Mouse (Mus musculus): ENCODE data around the gene Mthfd2l. TPM values are rescaled to one million over a fixed set of nuclear protein-coding genes. Genes with fewer than 3 reads are reported as not detected.
A peak's percentile ranks its signal among the peaks of the same experiment; 100 is the strongest.

The Mthfd2l gene
- 43.0 and 44.6 TPM in 2 replicates for polyA plus RNA-seq (2015; fragmentation: Nextera tagmentation; extraction: Ambion mirVana)

- Histone ChIP-seq H3K4me2 (peak within 1 kb of the TSS; percentile 63), H3K36me3 (no peaks in the 10 kb centered on the region), H3K9me3 (no peaks in the 10 kb centered on the region), H3K27me3 (replicated peaks) (no peaks in the 10 kb centered on the region), H3K4me1 (peaks cover 4% of the 10 kb centered on the region; the same call in 1 of the 2 replicates), H3K9ac (peak within 1 kb of the TSS; percentile 81), H3K27ac (peak within 1 kb of the TSS; percentile 97), H3K4me3 (replicated peaks) (peak within 1 kb of the TSS; percentile 74)
- ATAC-seq (ENCODE audit: insufficient read depth, low FRiP score, low read depth): peak; percentile 98
- WGBS: under 1% methylated on average over 76 of the region's 79 CpGs
Observed at GRCm38 (mm10) chr5:90930971-90931851, at the start of gene Mthfd2l. Gene Mthfd2l (plus strand): TSS chr5:90931117.

- H3K4me1 ChIP-seq: no peaks in the 10 kb centered on the region
- no peaks in the 10 kb centered on the region for H3K27me3 ChIP-seq (replicated peaks)
- H3K36me3 ChIP-seq: no peaks in the 10 kb centered on the region
- H3K4me2 ChIP-seq: no peak overlapping the region
- no peak overlapping the region for H3K4me3 ChIP-seq (replicated peaks)
- no peak overlapping the region for H3K27ac ChIP-seq
- 86% methylated on average over 5 of the region's 5 CpGs for WGBS
- H3K9me3 ChIP-seq: no peaks in the 10 kb centered on the region
- H3K9ac ChIP-seq: no peak overlapping the region
- ATAC-seq (ENCODE audit: insufficient read depth, low FRiP score, low read depth): no peak
Observed at GRCm38 (mm10) chr5:90881682-90882081, 49.2 kb upstream of the Mthfd2l start.

GRCm38 (mm10) chr5:90882146-90882545 lies 48.8 kb upstream of the Mthfd2l start:
- H3K4me3 ChIP-seq (replicated peaks): no peak overlapping the region
- H3K4me2 ChIP-seq: no peak overlapping the region
- no peaks in the 10 kb centered on the region for H3K36me3 ChIP-seq
- no peak for ATAC-seq (ENCODE audit: insufficient read depth, low FRiP score, low read depth)
- 84% methylated on average over 5 of the region's 5 CpGs for WGBS
- no peaks in the 10 kb centered on the region for H3K4me1 ChIP-seq
- no peaks in the 10 kb centered on the region for H3K27me3 ChIP-seq (replicated peaks)
- H3K27ac ChIP-seq: no peak overlapping the region
- no peak overlapping the region for H3K9ac ChIP-seq
- H3K9me3 ChIP-seq: no peaks in the 10 kb centered on the region

- WGBS: 55% methylated on average over 2 of the region's 2 CpGs
- no peaks in the 10 kb centered on the region for H3K4me1 ChIP-seq
- no peak overlapping the region for H3K9ac ChIP-seq
- ATAC-seq (ENCODE audit: insufficient read depth, low FRiP score, low read depth): no peak
- no peak overlapping the region for H3K4me3 ChIP-seq (replicated peaks)
- no peaks in the 10 kb centered on the region for H3K9me3 ChIP-seq
- no peaks in the 10 kb centered on the region for H3K36me3 ChIP-seq
- H3K27me3 ChIP-seq (replicated peaks): no peaks in the 10 kb centered on the region
- no peak overlapping the region for H3K27ac ChIP-seq
- H3K4me2 ChIP-seq: no peak overlapping the region
Observed at GRCm38 (mm10) chr5:90884628-90885242, 46.2 kb upstream of the Mthfd2l start.

- H3K27ac ChIP-seq: no peak overlapping the region
- H3K36me3 ChIP-seq: no peaks in the 10 kb centered on the region
- no peak overlapping the region for H3K9ac ChIP-seq
- H3K4me2 ChIP-seq: no peak overlapping the region
- WGBS: 76% methylated on average over 5 of the region's 5 CpGs
- no peaks in the 10 kb centered on the region for H3K9me3 ChIP-seq
- H3K27me3 ChIP-seq (replicated peaks): no peaks in the 10 kb centered on the region
- no peak overlapping the region for H3K4me3 ChIP-seq (replicated peaks)
- ATAC-seq (ENCODE audit: insufficient read depth, low FRiP score, low read depth): no peak
- peaks cover 11% of the 10 kb centered on the region; the same call in 1 of the 2 replicates for H3K4me1 ChIP-seq
Observed at GRCm38 (mm10) chr5:90888661-90889060, 42.3 kb upstream of the Mthfd2l start.

GRCm38 (mm10) chr5:90890519-90891463 lies 40.1 kb upstream of the Mthfd2l start, which contains the start of gene Cxcl1:
Gene Cxcl1 (plus strand): TSS chr5:90891241.
- H3K4me1 ChIP-seq: peaks cover 11% of the 10 kb centered on the region; the same call in 1 of the 2 replicates
- WGBS: 7% methylated on average over 30 of the region's 30 CpGs
- H3K4me3 ChIP-seq (replicated peaks): peak within 1 kb of the TSS; percentile 51
- H3K9me3 ChIP-seq: no peaks in the 10 kb centered on the region
- H3K4me2 ChIP-seq: peak within 1 kb of the TSS; percentile 89
- no peaks in the 10 kb centered on the region for H3K27me3 ChIP-seq (replicated peaks)
- H3K36me3 ChIP-seq: no peaks in the 10 kb centered on the region
- no peak within 1 kb of the TSS for H3K27ac ChIP-seq
- H3K9ac ChIP-seq: peak within 1 kb of the TSS; percentile 44
- peak; percentile 82 for ATAC-seq (ENCODE audit: insufficient read depth, low FRiP score, low read depth)

GRCm38 (mm10) chr5:90891464-90891813 lies 39.5 kb upstream of the Mthfd2l start:
- no peak for ATAC-seq (ENCODE audit: insufficient read depth, low FRiP score, low read depth)
- WGBS: 26% methylated on average over 10 of the region's 10 CpGs
- Histone ChIP-seq H3K9me3 (no peaks in the 10 kb centered on the region), H3K36me3 (no peaks in the 10 kb centered on the region), H3K4me1 (peaks cover 11% of the 10 kb centered on the region; the same call in 1 of the 2 replicates), H3K9ac (peak overlapping the region; percentile 44), H3K27me3 (replicated peaks) (no peaks in the 10 kb centered on the region), H3K4me2 (peak overlapping the region; percentile 89), H3K4me3 (replicated peaks) (peak overlapping the region; percentile 51), H3K27ac (no peak overlapping the region)

- Histone ChIP-seq H3K27me3 (replicated peaks) (no peaks in the 10 kb centered on the region), H3K4me1 (peaks cover 11% of the 10 kb centered on the region; the same call in 1 of the 2 replicates), H3K27ac (no peak overlapping the region), H3K36me3 (no peaks in the 10 kb centered on the region), H3K9me3 (no peaks in the 10 kb centered on the region), H3K9ac (no peak overlapping the region), H3K4me2 (no peak overlapping the region), H3K4me3 (replicated peaks) (no peak overlapping the region)
- ATAC-seq (ENCODE audit: insufficient read depth, low FRiP score, low read depth): no peak
- WGBS: 73% methylated on average over 8 of the region's 8 CpGs
Observed at GRCm38 (mm10) chr5:90894231-90894630, 36.7 kb upstream of the Mthfd2l start.

GRCm38 (mm10) chr5:90897429-90897828 lies 33.5 kb upstream of the Mthfd2l start:
- WGBS: 72% methylated on average over 3 of the region's 3 CpGs
- no peak for ATAC-seq (ENCODE audit: insufficient read depth, low FRiP score, low read depth)
- H3K9ac ChIP-seq: no peak overlapping the region

GRCm38 (mm10) chr5:90899308-90899707 lies 31.6 kb upstream of the Mthfd2l start:
- ATAC-seq (ENCODE audit: insufficient read depth, low FRiP score, low read depth): no peak
- Histone ChIP-seq H3K27ac (no peak overlapping the region), H3K9ac (no peak overlapping the region), H3K36me3 (no peaks in the 10 kb centered on the region), H3K9me3 (no peaks in the 10 kb centered on the region), H3K4me1 (peaks cover 9% of the 10 kb centered on the region; the same call in 1 of the 2 replicates), H3K4me3 (replicated peaks) (no peak overlapping the region), H3K27me3 (replicated peaks) (peaks cover 14% of the 10 kb centered on the region; the same call in 1 of the 2 replicates), H3K4me2 (no peak overlapping the region)
- 82% methylated on average over 5 of the region's 5 CpGs for WGBS

More at GRCm38 (mm10) chr5:90897429-90897828, 33.5 kb upstream of the Mthfd2l start:
- H3K27me3 ChIP-seq (replicated peaks): 0 out of 2 replicates have a peak, but pooled peaks cover under 1% of the 10 kb centered on the region
- no peak overlapping the region for H3K4me3 ChIP-seq (replicated peaks)
- H3K9me3 ChIP-seq: no peaks in the 10 kb centered on the region
- no peaks in the 10 kb centered on the region for H3K36me3 ChIP-seq
- 0 out of 2 replicates have a peak, but pooled peaks cover 4% of the 10 kb centered on the region for H3K4me1 ChIP-seq
- no peak overlapping the region for H3K27ac ChIP-seq
- no peak overlapping the region for H3K4me2 ChIP-seq

- Histone ChIP-seq H3K27me3 (replicated peaks) (peaks cover 21% of the 10 kb centered on the region), H3K9me3 (no peaks in the 10 kb centered on the region), H3K4me1 (peaks cover 9% of the 10 kb centered on the region; the same call in 1 of the 2 replicates), H3K27ac (no peak overlapping the region), H3K4me3 (replicated peaks) (no peak overlapping the region), H3K4me2 (no peak overlapping the region), H3K9ac (no peak overlapping the region), H3K36me3 (no peaks in the 10 kb centered on the region)
- no peak for ATAC-seq (ENCODE audit: insufficient read depth, low FRiP score, low read depth)
- 46% methylated on average over 7 of the region's 7 CpGs for WGBS
Observed at GRCm38 (mm10) chr5:90900147-90900546, 30.8 kb upstream of the Mthfd2l start.

Data from stomach, embryonic 15.5 days (tissue).